Mouse (Mus musculus): ENCODE data around the gene Gnb1. TPM values are rescaled to one million over a fixed set of nuclear protein-coding genes. Genes with fewer than 3 reads are reported as not detected.

Gnb1 gene
- total and polyA plus RNA-seq, 3 experiments, result 78.1 to 489 TPM; not detected in 1

DNA sequence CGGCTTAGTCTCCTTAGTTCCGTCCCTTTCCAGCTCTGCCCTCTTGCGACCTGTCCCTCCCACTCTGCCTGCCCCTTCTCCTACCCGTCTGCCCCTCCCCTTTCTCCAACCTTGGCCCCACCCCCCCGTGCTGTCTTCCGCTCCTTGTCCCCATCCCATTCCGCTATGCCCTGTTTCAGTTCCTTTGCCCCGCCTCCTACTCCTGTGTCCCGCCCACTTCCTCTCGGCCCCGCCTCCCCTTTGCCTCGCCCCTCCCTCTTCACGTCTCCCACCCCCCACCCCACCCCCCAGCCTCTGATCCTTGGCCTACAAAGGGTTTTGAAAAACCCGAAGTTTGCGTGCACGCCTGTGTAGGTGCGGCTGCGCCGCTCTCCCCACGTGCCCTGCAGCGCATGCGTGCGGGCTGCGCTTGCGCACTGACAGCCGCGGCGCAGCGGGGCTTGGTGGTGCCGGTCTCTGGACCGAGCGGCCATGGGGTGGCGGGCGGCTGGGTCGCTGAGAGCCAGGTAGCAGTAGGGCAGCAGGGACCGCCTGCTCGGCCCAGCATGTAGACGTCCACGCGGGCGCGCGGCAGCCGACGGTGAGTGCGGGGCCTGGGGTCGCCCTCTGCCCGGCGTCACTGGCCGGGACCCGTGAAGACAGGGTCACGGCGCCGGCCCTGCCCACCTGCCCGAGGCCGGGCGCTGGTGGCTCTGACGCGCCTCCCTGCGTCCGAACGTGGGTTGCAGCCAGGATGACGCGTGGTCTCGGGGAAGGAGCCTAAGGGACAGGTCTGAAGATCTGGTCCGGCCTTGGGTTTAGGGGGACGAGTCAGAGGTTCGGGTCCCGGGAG, 72.5 kb downstream of the Gnb1 start (continued):
- TF ChIP-seq BHLHE40 (IDR thresholded peaks at IDR 0.05; ENCODE audit: borderline replicate concordance, low read depth, low read length) (peak; percentile 58; the same call in 1 of the 2 replicates), USF1 (IDR thresholded peaks at IDR 0.05; ENCODE audit: low read depth, low read length) (peak; percentile 94), ZMIZ1 (IDR thresholded peaks at IDR 0.05; ENCODE audit: low read depth, low read length) (peak; percentile 62), RAD21 (IDR thresholded peaks at IDR 0.05; ENCODE audit: low read depth, low read length) (no peak), E2F4 (IDR thresholded peaks at IDR 0.05; ENCODE audit: borderline replicate concordance, low read depth, low read length) (no peak), USF2 (IDR thresholded peaks at IDR 0.05; ENCODE audit: borderline replicate concordance in 1 of 2, insufficient read depth in 1 of 2, low read depth in 1 of 2, low read length in 2 of 2) (peak in 1 of 2 experiments; percentile 64; a peak in 1 of 4 replicates), POLR2AphosphoS2 (IDR thresholded peaks at IDR 0.05; ENCODE audit: low read length) (peak; percentile 76), KAT2A (conservative IDR thresholded peaks at IDR 0.05; ENCODE audit: low read depth, low read length) (peak; percentile 65), MAFK (IDR thresholded peaks at IDR 0.05; ENCODE audit: borderline replicate concordance, low read depth, low read length) (no peak), TBP (IDR thresholded peaks at IDR 0.05; ENCODE audit: low read depth, low read length) (no peak), TAL1 (IDR thresholded peaks at IDR 0.05; ENCODE audit: low read length) (no peak), POLR2AphosphoS5 (IDR thresholded peaks at IDR 0.05; ENCODE audit: borderline replicate concordance, low read depth, low read length) (no peak), ELF1 (IDR thresholded peaks at IDR 0.05; ENCODE audit: low read depth, low read length) (peak; percentile 13), ZNF384 (IDR thresholded peaks at IDR 0.05; ENCODE audit: low read depth, low read length) (no peak)

DNA sequence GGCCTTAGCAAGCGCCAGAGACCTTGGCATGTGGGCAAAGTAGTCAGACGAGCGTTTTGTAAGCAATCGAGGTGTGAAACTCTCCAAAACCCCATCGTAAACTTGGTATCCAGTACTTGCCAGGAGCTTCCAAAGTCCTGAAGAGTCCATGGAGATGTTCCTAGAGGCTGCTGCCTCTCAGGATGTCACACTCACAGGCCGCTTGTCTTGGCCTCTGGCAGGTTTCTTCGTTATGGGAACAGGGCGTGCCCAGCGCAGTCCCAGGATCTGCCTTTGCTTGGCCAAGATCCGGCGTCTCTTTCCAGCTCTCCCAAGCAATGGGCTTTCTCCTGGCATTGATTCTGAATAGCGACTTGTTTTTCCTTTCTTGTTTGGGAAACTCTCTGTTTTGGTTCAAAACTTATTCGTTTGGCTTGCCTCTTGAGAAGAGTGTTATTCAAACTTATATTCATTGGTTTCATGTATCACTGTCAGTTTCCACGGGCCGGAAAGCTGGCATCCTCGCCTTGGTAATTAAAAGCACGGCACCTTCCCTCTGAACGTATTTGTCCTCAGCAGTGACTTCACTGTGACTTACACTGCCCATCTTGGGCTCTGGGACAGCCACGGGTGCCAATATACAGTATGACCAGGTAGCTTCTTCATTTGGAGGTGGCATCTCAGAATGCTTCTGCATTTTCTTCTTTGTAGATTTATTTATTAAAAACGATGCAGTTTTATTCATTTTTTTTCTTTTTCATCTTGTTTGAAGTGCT, 73.3 kb downstream of the Gnb1 start:
- peak overlapping the region; percentile 98 for H3K9ac ChIP-seq (ENCODE audit: control insufficient read depth, low read depth, low read length, poor library complexity, severe bottlenecking)
- H3K27ac ChIP-seq (ENCODE audit: control insufficient read depth, low read depth, low read length), result peak overlapping the region; percentile 82
- DNase-seq (ENCODE audit: low read depth, low spot score), result no peak
- H3K9me3 ChIP-seq (replicated peaks; ENCODE audit: insufficient read depth, low read length), result no peaks in the 10 kb centered on the region
- peak overlapping the region; percentile 89 to 97 for H3K4me3 ChIP-seq (ENCODE audit: control insufficient read depth in 1 of 2, insufficient read depth in 1 of 2, low read depth in 2 of 2, low read length in 2 of 2)
- H3K27me3 ChIP-seq (ENCODE audit: control insufficient read depth in 1 of 2, insufficient read depth in 2 of 2, low read length in 2 of 2), result no peaks in the 10 kb centered on the region
- peaks cover 51% of the 10 kb centered on the region for H3K79me2 ChIP-seq (ENCODE audit: control insufficient read depth, insufficient read depth, low read length, poor library complexity)
- peaks cover 2 to 37% of the 10 kb centered on the region in 2 experiments; a peak in 3 of 4 replicates for H3K36me3 ChIP-seq (ENCODE audit: control insufficient read depth in 1 of 2, insufficient read depth in 2 of 2, low read length in 2 of 2)
- TF ChIP-seq BHLHE40 (IDR thresholded peaks at IDR 0.05; ENCODE audit: borderline replicate concordance, low read depth, low read length) (no peak), CTCF (IDR thresholded peaks at IDR 0.05 in 2 of 3, conservative IDR thresholded peaks at IDR 0.05 in 1 of 3; ENCODE audit: control insufficient read depth in 1 of 3, insufficient read depth in 1 of 3, low read depth in 2 of 3, low read length in 3 of 3, poor library complexity in 1 of 3, severe bottlenecking in 1 of 3) (no peak), SMC3 (IDR thresholded peaks at IDR 0.05; ENCODE audit: low read depth, low read length) (no peak), ZC3H11A (IDR thresholded peaks at IDR 0.05; ENCODE audit: low read depth, low read length) (no peak), HCFC1 (IDR thresholded peaks at IDR 0.05; ENCODE audit: low read depth, low read length) (no peak), POLR2AphosphoS5 (IDR thresholded peaks at IDR 0.05; ENCODE audit: borderline replicate concordance, low read depth, low read length) (no peak), MEF2A (IDR thresholded peaks at IDR 0.05; ENCODE audit: extremely low read depth, insufficient replicate concordance, low read depth, low read length, poor library complexity, severe bottlenecking) (no peak), RAD21 (IDR thresholded peaks at IDR 0.05; ENCODE audit: low read depth, low read length) (no peak), MYC (IDR thresholded peaks at IDR 0.05; ENCODE audit: low read depth, low read length) (no peak), EP300 (IDR thresholded peaks at IDR 0.05; ENCODE audit: low read depth in 1 of 2, low read length in 2 of 2) (no peak), KAT2A (conservative IDR thresholded peaks at IDR 0.05; ENCODE audit: low read depth, low read length) (no peak)
- peaks cover 16 to 39% of the 10 kb centered on the region in 2 experiments for H3K4me1 ChIP-seq (ENCODE audit: control insufficient read depth in 1 of 2, insufficient read depth in 2 of 2, low read length in 2 of 2)

All from MEL (cell line).